Mouse (Mus musculus) common myeloid progenitor, adult 5-6 weeks (primary cell): ENCODE results near the gene Fam71f1. TPM values are rescaled to one million over a fixed set of nuclear protein-coding genes. Genes with fewer than 3 reads are reported as not detected.

Experiments
- total RNA-seq: library from RNA; stranded (forward); fragments of 200-1000, 187-1606 nt; gene quantifications from 2 replicates; pipeline ENCODE4 v1.2.3, GENCODE M21; 2017

Gene Fam71f1
- total RNA-seq, 1 experiment from 2014 or later = not detected

Other genes with a start within 250 kb of the Fam71f1 start
- 58.1 and 64.1 TPM in 2 replicates for gene Rbm28, start 154.1 kb upstream of the Fam71f1 start, total RNA-seq
- gene Prrt4, start 139.6 kb upstream of the Fam71f1 start, total RNA-seq = not detected in 2 replicates
- 22.7 and 54.2 TPM in 2 replicates for gene Impdh1, start 102.8 kb upstream of the Fam71f1 start, total RNA-seq
- 13.0 and 15.4 TPM in 2 replicates for gene Hilpda, start 46.7 kb upstream of the Fam71f1 start, total RNA-seq
- gene Fam71f2, start 39.5 kb upstream of the Fam71f1 start, total RNA-seq = not detected in 2 replicates
- 138 and 159 TPM in 2 replicates for gene Calu, start 28.9 kb downstream of the Fam71f1 start, total RNA-seq
- not detected in 2 replicates for gene Opn1sw, start 69.3 kb downstream of the Fam71f1 start, total RNA-seq
- not detected in 2 replicates for gene Ccdc136, start 77.2 kb downstream of the Fam71f1 start, total RNA-seq
- not detected in 2 replicates for gene Flnc, start 114.1 kb downstream of the Fam71f1 start, total RNA-seq
- gene Atp6v1f, start 148.6 kb downstream of the Fam71f1 start, total RNA-seq = 89.8 and 130 TPM in 2 replicates
- 1.3 TPM in 1 of 2 replicates, not detected in the other for gene Atp6v1fnb, start 152.3 kb downstream of the Fam71f1 start, total RNA-seq
- not detected in 2 replicates for gene Kcp, start 188.8 kb downstream of the Fam71f1 start, total RNA-seq
- 14.8 and 18.6 TPM in 2 replicates for gene Irf5, start 207.5 kb downstream of the Fam71f1 start, total RNA-seq